Mouse (Mus musculus): ENCODE measurements around the gene Glo1.

Glo1 gene

DNA sequence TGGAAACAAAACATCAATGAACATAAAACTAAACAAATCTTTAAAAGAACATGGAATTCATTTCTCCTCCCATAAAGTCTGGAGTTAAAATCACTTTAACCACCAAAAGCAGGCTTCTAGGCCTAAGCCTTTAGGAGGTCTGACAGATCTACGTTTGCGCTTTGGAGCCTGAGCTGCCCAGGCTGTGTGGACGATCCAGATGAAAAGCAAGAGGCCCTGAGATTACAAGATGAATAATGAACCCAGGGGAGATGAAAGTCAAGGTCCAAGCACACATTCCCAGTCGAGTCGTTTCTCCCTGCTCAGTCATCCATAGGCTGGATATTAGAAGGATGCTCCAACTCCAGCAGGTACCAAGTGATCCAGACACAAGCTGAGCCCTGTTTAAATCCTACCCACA is 90.0 kb downstream of the Glo1 start:
- no peak for DNase-seq (ENCODE audit: low read depth, low spot score)

Measured in c-Kit-negative CD71-positive TER-119-positive erythroid progenitor cells, embryonic 14.5 days (primary cell).